Mouse (Mus musculus) gastrocnemius, adult 2 months (tissue): ENCODE measurements around the gene Sod3. TPM values are rescaled to one million over a fixed set of nuclear protein-coding genes. Genes with fewer than 3 reads are reported as not detected.

ENCODE experiments used
- DNase-seq: peaks from one replicate; pipeline ENCODE4 v3.0.0; 2022
- H3K27ac ChIP-seq: fragments of 200-600 bp; 2 replicates; pipeline ENCODE4 v1.8.1; 2022; ENCODE audit warnings: mild to moderate bottlenecking
- H3K4me3 ChIP-seq: fragments of 200-600 bp; 2 replicates; pipeline ENCODE4 v1.8.1; 2022; ENCODE audit warnings: mild to moderate bottlenecking, moderate library complexity
- CTCF ChIP-seq: fragments of 200-600 bp; IDR thresholded peaks from 2 replicates; pipeline ENCODE4 v1.8.1; 2022; ENCODE audit warnings: antibody characterized with exemption, mild to moderate bottlenecking, moderate library complexity
- intact Hi-C: fragments of 180-260 bp; cut with DNase I; formaldehyde crosslinking; loops from one replicate; pipeline ENCODE4 v1.15.1; 2025
- total RNA-seq, 2 experiments: library from RNA; stranded (reverse); gene quantifications; 2 replicates each; pipeline ENCODE4 v1.2.3; 2021

Gene Sod3
- total RNA-seq, 2 experiments from 2014 or later: 4.2 to 9.3 TPM

- no peak for DNase-seq
- no peak for TF ChIP-seq CTCF
- Histone ChIP-seq H3K27ac (no peak overlapping the region), H3K4me3 (no peak overlapping the region)
- intact Hi-C loops: no loop called here
These were observed 26.8 kb downstream of the Sod3 start for GRCm38 (mm10) chr5:52390381-52390780.

DNA sequence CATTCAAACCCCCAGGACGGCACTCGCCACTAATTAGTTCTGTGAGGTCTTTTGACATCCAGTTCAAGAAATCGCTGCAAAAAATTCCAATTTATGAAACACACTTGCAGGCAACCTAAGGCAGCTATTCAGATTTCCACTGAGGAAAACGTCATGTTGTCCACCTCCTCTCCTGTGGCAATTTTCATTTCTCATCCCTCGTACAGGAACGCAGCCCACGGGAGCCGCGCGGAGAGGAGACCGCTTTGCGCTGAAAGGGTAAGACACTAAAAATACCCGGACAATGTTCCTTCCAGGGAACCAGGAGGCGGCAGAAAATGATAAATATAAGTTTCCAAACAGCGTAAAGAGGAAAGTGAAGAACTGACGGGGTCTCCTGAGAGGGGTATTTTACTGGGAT lies 27.9 kb downstream of the Sod3 start:
- Histone ChIP-seq H3K27ac (no peak overlapping the region), H3K4me3 (no peak overlapping the region)
- DNase-seq: no peak
- no peak for TF ChIP-seq CTCF
- intact Hi-C loops: no loop called here

DNA sequence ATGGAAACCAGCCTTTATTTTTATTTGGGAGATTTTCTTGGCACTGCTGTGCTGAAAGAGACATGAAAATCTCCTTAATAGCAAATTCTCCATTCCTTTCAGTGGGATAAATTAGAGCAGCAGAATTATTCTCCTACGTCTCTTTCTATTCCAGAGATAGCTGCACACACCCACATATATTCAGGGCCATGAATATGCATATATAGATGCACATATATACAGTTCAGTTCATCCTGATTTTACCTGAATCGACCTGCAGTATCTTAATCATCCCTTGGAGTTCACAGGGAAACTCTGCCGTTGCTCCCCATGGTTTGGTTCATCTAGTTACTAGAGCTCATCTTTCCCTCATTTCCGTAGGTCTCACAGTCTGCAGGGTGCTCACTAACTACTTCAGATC lies 30.2 kb downstream of the Sod3 start:
- DNase-seq: no peak
- Histone ChIP-seq H3K27ac (no peak overlapping the region), H3K4me3 (no peak overlapping the region)
- intact Hi-C loops: no loop called here
- TF ChIP-seq CTCF: no peak

DNA sequence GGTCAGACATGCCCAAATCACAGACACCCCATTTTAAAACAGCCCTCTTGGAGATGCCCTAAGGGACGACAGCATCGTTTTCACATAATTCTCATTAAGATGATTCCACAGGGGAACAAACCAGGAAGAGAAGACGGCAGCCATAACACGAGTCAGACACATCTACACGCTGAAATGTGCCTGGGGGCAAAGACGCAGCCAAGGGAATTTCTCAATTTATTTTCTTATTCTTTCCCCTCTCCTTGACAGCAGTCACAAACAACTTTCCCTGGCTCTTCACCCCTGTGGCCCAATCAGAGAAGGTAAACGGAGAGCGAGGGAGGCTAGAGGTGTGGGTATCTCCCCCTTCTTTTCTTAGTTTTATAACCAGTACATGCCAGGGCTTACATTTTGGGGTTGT lies 40.8 kb downstream of the Sod3 start:
- no peak for DNase-seq
- H3K4me3 ChIP-seq: no peak overlapping the region
- TF ChIP-seq CTCF: no peak
- H3K27ac ChIP-seq: no peak overlapping the region
- intact Hi-C loops: no loop called here

DNA sequence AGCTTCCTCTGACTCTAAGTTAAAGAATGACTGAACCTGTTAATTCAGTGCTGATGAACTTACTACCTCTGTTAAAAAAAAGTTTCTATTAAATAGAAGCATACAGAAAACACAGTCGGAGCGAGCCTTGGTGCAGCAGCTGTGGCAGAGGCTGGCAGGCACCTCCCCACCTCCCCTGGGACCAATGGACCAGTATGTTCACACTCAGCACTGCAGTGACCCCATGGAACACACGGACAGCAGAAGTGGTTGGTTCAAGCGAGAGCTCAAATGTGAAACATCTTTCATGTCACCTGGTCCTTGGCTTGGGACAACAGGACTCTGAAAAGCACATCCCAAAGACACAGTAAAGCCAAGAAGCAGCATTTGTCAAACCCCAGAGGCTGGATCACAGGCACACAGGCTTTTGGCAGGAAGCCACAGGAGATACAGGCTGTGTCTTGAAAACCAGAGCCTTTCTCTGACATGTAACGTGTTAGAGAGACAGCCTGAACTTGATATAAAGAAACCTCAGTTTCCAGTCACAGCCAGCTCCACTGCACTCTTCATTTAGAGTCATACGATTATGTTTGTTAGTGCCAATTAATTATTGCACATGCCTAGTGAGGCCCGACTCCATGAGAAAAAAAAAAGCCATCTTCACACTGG lies 45.2 kb downstream of the Sod3 start:
- Histone ChIP-seq H3K27ac (no peak overlapping the region), H3K4me3 (no peak overlapping the region)
- intact Hi-C loops: no loop called here
- DNase-seq: no peak
- TF ChIP-seq CTCF: no peak

- intact Hi-C loops: no loop called here
- Histone ChIP-seq H3K4me3 (no peak overlapping the region), H3K27ac (no peak overlapping the region)
- no peak for TF ChIP-seq CTCF
- no peak for DNase-seq
These were observed 46.6 kb downstream of the Sod3 start for GRCm38 (mm10) chr5:52410197-52410596.

- intact Hi-C loops: no loop called here
- Histone ChIP-seq H3K27ac (no peak overlapping the region), H3K4me3 (no peak overlapping the region)
- DNase-seq: no peak
- TF ChIP-seq CTCF: no peak
These were observed 48.0 kb downstream of the Sod3 start for GRCm38 (mm10) chr5:52411567-52411966.

DNA sequence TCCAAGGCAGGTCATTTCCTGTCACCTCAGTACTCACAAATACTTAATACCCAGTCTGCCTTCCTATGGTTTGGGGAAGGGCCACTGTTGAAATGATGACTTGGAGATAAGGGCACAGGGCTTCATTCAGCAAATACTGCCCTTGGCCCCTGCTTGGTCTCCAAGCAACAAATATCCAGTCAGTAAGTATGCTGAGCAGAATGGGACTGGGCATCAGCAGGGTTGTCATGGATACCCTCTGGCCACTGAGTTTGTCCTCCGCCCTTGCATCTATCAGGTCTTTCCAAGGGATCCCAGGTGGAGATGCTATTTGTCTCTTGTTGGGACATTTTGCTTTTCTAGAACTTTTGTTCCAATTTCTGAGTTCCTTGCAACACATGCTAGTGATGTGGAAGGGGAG lies 51.6 kb downstream of the Sod3 start:
- Histone ChIP-seq H3K4me3 (no peak overlapping the region), H3K27ac (no peak overlapping the region)
- TF ChIP-seq CTCF: no peak
- no peak for DNase-seq
- intact Hi-C loops: no loop called here

- Histone ChIP-seq H3K4me3 (no peak overlapping the region), H3K27ac (no peak overlapping the region)
- no peak for DNase-seq
- intact Hi-C loops: no loop called here
- no peak for TF ChIP-seq CTCF
These were observed 52.3 kb downstream of the Sod3 start for GRCm38 (mm10) chr5:52415917-52416316.

- no peak overlapping the region for H3K4me3 ChIP-seq
- intact Hi-C loops: no loop called here
These were observed 52.9 kb downstream of the Sod3 start for GRCm38 (mm10) chr5:52416485-52416884.

More at GRCm38 (mm10) chr5:52416485-52416884, 52.9 kb downstream of the Sod3 start:
- H3K27ac ChIP-seq: no peak overlapping the region
- no peak for DNase-seq
- no peak for TF ChIP-seq CTCF

Other genes with a start within 250 kb of the Sod3 start
- gene Dhx15, start 173.3 kb upstream of the Sod3 start, total RNA-seq: 10 to 100 TPM; 41.0 to 45.7 TPM
- 1 to 10 TPM; 1.2 to 1.6 TPM for gene Ccdc149, start 107.7 kb downstream of the Sod3 start, total RNA-seq
- 1 to 10 TPM; 1.0 to 1.3 TPM for gene Lgi2, start 202.7 kb downstream of the Sod3 start, total RNA-seq